Mouse (Mus musculus) olfactory bulb, adult 2 months (tissue): ENCODE measurements around the gene N4bp2l2. TPM values are rescaled to one million over a fixed set of nuclear protein-coding genes. Genes with fewer than 3 reads are reported as not detected.

Experiments used
- H3K27ac ChIP-seq: fragments of 200-500 bp; 2 replicates; pipeline ENCODE4 v1.5.1; 2012; ENCODE audit warnings: low read depth, low read length; ENCODE audit not compliant: insufficient read depth
- H3K4me1 ChIP-seq: fragments of 200-500 bp; 2 replicates; pipeline ENCODE4 v1.6.1; 2012; ENCODE audit warnings: low read length; ENCODE audit not compliant: control insufficient read depth, insufficient read depth
- H3K4me3 ChIP-seq: fragments of 200-500 bp; 2 replicates; pipeline ENCODE4 v1.5.1; 2012; ENCODE audit warnings: mild to moderate bottlenecking, low read depth, low read length, moderate library complexity; ENCODE audit not compliant: insufficient read depth
- CTCF ChIP-seq: fragments of 200-500 bp; IDR thresholded peaks from 2 replicates; pipeline ENCODE4 v1.5.1; 2012; ENCODE audit warnings: low read depth, mild to moderate bottlenecking, low read length, moderate library complexity; ENCODE audit not compliant: insufficient read depth
- POLR2A ChIP-seq: fragments of 200-500 bp; IDR thresholded peaks from 2 replicates; pipeline ENCODE4 v1.6.1; 2012; ENCODE audit warnings: mild to moderate bottlenecking, low read depth, low read length, moderate library complexity; ENCODE audit not compliant: insufficient read depth
- WGBS: fragments of 180-500 bp; shearing (Covaris S2); methylation state at CpG from one replicate; pipeline ENCODE4 v1.1.7; 2018; 5-methylcytosine and 5-hydroxymethylcytosine counted together
- polyA plus RNA-seq: library from polyadenylated mRNA; stranded (reverse); fragments of >200 nt; gene quantifications from 2 replicates; pipeline ENCODE4 v1.2.4, GENCODE M21; 2012; ENCODE audit warnings: low replicate concordance; ENCODE audit not compliant: missing spikeins, insufficient read depth, insufficient read length

The N4bp2l2 gene
- polyA plus RNA-seq, 1 experiment, result not detected

DNA sequence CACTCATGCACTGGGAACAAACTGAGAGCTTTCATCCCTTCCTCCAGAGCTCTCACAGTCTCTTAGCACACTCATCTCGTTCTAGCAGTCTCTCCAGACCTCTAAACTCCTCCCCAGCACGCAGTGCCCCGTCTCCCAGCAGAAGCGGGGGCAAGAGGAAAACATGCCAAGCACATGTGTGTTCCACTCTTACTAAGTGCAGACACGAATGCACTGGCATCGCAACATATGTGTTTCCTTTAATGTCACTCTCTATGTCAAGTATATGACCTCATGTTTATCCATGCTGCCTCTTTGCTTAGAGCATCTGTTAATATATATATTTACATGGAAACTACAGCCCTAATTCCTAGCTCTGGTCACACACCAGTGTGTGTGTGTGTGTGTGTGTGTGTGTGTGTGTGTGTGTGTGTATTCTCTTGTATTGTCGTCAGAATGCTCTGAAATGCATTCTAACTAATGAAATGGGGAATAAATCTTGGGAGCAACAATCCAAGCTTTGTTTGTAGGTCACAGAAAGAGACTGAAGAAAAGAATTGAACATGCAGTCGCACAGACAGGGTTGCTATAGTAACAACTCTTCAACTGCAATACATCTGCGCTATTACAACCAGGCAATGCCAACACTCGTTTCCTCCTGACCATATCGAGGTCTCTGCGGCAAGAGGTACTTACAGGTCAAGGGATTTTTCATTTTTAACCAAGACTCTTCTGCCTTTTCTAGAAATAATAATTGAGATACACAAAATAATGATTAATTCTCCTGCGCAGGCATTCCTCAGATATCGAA lies 64.3 kb downstream of the N4bp2l2 start:
- Histone ChIP-seq H3K4me3 (no peak overlapping the region), H3K27ac (no peak overlapping the region), H3K4me1 (peaks cover 12% of the 10 kb centered on the region)
- TF ChIP-seq POLR2A (no peak), CTCF (no peak)
- WGBS, result 39% methylated on average over 14 of the region's 14 CpGs

DNA sequence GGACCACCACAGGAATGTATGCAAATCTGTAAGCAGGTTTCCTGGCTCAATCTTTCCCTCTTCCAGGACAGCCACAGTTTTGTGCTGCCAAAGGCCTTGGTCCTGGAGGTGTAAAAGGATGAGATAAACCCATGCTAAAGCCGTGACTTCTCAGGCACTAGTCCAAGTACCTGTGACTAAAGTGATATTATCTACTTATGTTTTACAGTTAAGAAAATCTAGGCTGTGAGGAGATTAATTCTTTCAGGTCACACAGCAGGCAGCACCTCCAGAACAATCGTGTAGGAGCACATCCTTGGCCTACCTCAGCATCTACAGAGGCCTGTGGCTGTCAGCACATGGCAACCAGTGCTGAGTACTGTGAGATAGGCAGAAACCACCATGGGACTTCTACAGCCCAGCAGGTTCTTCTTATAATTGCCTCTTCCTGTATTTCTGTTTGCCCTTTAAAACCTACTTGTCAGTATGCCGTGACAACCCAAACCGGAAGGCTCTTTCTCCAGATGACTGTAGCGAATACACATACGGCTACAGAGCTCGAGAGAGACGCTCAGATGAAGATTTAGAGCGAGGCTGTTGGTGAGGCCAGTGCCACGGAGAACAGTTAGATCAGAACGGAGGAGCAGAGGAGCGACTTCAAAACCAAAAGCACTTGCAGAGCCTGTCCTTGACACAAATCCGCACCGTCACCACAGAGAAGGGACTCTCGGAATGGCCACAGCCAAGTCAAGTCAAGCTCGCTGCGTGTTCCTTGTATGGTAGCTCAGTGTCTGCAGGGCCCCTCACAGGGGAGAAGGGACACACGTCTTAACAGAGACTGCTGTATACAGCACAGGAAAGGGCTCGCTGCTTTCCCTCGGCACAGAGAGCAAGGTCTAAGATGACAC lies 65.2 kb downstream of the N4bp2l2 start:
- WGBS, result 67% methylated on average over 20 of the region's 20 CpGs
- TF ChIP-seq CTCF (no peak), POLR2A (no peak)
- H3K27ac ChIP-seq, result no peak overlapping the region

DNA sequence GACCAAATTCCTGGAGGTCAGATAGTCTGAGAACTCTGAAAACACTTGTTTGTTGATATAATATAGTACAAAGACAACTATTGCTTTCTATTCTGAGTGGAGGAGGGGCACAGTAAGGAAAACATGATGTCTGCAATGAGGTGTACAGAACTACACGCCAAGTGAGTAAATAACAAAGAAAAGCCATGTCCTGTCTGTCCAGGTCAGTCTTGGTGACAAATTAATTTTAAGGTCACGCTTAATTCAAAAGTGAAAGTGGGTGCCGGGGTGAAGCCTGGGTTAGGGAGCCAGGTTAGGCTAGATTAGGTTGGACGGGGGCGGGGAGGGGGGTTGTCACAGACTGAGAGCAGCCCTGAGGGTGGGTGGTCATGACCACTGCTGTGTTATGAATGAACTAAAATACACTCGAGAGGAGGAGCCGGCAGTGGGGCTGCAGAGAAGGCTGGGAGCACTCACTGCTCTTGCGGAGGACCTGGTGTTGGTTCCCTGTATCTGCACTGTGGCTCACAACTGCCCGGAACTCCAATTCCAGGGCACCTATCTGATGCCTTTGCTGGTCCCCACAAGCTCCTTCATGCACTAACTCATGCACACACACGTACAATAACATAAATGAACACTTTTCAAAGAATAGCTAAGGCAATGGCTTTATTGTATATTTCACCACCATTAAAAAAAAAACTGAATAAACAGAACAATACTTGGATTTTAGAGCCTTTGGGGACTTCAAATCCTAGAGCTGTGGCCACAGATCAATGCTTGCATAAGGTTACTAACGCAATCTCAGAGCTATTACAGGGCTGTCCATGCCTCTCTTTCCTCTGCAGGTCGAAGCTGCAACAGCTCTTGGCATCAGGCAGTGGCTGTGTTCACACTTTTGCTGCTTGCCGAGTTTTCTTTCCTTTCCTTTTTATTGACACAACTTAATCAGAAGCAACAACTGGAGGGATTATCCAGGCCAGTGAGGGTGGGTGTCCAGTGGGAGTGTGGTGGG lies 66.4 kb downstream of the N4bp2l2 start:
- Histone ChIP-seq H3K4me1 (peaks cover 12% of the 10 kb centered on the region), H3K27ac (no peak overlapping the region), H3K4me3 (no peak overlapping the region)
- 82% methylated on average over 13 of the region's 13 CpGs for WGBS
- TF ChIP-seq CTCF (no peak), POLR2A (no peak)

More for the DNA sequence above, 65.2 kb downstream of the N4bp2l2 start:
- Histone ChIP-seq H3K4me3 (no peak overlapping the region), H3K4me1 (peaks cover 12% of the 10 kb centered on the region)

DNA sequence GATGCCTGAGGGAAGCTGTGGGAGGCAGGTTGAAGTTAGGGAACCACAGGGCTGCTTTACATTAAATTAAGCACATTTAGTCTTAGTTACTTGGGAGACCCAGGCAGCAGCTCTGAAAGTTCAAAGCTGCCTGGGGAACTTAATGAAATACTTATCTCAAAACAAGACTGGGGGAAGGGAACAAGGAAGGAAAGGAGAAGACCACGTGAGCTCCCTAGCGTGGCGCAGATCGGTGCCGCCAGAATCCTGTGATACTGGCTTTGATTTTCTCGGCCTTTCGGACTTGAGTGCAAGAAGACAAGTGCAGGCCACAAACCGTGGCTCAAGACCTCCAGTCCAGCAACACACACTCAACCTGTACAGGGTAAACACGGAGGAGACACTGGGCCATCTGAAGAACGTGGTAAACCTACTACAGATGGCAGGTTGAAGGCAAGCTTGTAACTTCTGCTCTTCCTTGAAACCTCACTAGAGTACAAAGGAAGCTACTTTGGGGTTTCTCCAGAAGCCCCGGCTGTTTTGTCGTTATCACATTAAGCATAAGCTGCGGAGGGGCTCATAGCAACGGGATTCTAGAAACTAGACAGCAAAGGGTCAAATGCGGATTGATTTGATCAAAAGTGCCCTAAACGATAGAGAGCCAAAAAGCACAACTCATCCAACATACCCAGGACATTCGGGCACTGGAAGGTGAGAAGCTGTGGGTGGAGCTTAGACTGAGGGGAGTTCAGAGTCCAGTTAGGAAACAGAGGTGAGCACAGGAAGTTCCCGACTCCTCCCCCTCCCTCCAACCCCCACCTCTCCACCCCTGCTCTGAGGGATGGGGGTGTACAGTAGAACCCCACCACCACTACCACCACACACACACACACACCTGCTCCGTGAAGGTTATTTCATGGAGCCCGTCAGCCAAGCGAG lies 67.5 kb downstream of the N4bp2l2 start:
- H3K27ac ChIP-seq, result no peak overlapping the region
- 79% methylated on average over 21 of the region's 21 CpGs for WGBS
- no peak overlapping the region for H3K4me3 ChIP-seq
- peaks cover 12% of the 10 kb centered on the region for H3K4me1 ChIP-seq
- TF ChIP-seq POLR2A, result no peak
- no peak for TF ChIP-seq CTCF

DNA sequence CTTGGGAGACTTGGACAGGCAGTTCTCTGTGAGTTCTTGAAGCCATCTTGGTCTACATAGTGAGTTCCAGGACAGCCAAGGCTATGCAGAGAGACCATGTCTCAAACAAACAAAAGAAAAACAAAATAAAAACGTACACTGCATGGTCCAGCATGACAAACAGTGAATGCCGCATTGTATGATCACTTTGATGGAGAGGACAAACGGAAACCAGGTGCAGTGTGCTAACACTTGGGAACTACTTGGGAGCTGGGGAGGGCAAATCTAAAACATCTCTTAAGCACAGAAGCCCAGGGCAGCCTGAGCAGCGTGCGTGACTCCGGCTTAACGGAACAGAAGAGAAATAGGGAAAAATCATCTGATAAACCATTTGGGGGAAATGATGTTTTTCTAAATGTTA lies 68.9 kb downstream of the N4bp2l2 start, which contains the start of gene N4bp2l1:
Gene N4bp2l1 (minus strand): TSS at position 101 of the 400 bp plus-strand sequence.
- H3K4me3 ChIP-seq, result no peak within 1 kb of the TSS
- H3K27ac ChIP-seq, result no peak within 1 kb of the TSS
- TF ChIP-seq CTCF, result no peak
- no peak for TF ChIP-seq POLR2A
- H3K4me1 ChIP-seq, result peaks cover 11% of the 10 kb centered on the region
- 91% methylated on average over 7 of the region's 7 CpGs for WGBS

DNA sequence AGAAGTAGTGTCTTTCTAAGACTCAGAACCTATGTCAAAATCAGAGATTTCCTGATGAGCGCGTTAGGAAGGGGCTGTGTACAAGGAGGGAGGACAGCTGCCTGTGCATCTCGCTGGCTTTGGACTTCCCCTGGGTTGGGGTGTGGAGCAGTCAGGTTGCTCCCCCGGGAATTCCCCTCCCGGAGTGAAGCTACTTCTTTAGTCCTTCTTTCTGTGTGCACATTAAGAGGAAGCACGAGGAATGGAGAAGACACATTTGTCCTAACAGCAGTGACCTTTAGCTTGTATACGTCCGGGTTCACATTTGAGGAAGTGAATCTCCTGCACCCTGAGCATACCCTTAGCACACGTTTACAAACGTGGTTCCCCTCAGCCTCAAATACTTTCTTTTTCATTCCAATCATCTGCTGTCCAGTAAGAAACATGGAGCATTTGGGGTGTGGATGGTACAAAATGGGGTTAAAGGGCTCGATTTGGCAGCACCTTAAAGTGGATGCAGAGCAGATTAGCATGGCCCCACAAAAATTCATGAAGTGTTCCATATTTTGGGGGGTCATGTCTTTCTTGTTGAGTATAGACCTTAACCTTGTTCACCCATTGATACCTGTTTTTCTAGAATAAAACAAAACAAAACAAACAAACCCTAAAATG lies 70.5 kb downstream of the N4bp2l2 start:
- H3K27ac ChIP-seq, result no peak overlapping the region
- WGBS, result 68% methylated on average over 11 of the region's 11 CpGs
- peaks cover 7% of the 10 kb centered on the region; the same call in 1 of the 2 replicates for H3K4me1 ChIP-seq
- TF ChIP-seq CTCF (no peak), POLR2A (no peak)
- H3K4me3 ChIP-seq, result no peak overlapping the region

DNA sequence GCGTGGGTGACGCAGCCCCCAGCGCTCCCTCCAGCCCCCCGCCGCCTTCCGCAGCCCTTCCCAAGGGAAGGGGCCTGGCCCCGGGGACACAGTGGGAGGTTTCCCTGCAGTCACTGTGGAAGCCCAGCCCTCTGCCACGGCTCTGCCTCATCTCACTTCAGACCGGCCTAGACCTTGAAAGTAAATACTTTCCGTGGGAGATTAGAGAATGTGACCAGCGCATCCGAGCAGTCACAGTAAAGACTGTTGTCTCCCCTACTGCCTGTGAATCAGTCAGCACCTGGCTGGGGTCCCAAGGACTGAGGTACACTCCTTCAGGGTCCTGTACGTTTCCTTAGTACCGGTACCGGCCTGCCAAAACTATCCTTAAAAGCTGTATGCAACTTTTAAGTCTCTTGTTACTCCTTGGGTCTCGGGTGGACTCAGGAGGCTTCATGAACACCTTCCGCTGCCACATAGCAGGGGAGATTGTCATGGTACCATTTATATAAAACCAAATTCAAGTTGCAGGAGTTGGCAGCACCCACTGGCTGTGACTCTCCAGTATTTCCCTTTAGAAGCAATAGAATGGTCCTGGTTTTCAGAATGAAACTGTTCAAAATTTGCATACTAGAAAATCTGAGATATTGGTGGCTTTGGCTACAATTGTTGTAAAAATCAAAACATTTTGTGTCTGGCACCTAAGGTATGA lies 71.2 kb downstream of the N4bp2l2 start:
- TF ChIP-seq POLR2A (no peak; the same call in 1 of the 2 replicates), CTCF (no peak)
- Histone ChIP-seq H3K4me1 (peaks cover 3% of the 10 kb centered on the region; the same call in 1 of the 2 replicates), H3K27ac (no peak overlapping the region), H3K4me3 (peak overlapping the region; percentile 94)
- WGBS, result 9% methylated on average over 17 of the region's 17 CpGs
